Mouse (Mus musculus) G1E (cell line): Measurements from ENCODE around the gene Cd5l.

Experiments used
- CTCF ChIP-seq: IDR thresholded peaks from 2 replicates; pipeline ENCODE4 v1.5.1; 2012; ENCODE audit warnings: low read depth, low read length, inconsistent platforms, mixed read lengths
- GATA1 ChIP-seq: IDR thresholded peaks from 2 replicates; pipeline ENCODE4 v1.6.1; 2012; ENCODE audit warnings: borderline replicate concordance, low read length, inconsistent platforms, mixed read lengths
- GATA2 ChIP-seq: IDR thresholded peaks from 2 replicates; pipeline ENCODE4 v1.6.1; 2012; ENCODE audit warnings: low read depth, low read length, inconsistent platforms, borderline replicate concordance
- POLR2AphosphoS5 ChIP-seq: IDR thresholded peaks from 2 replicates; pipeline ENCODE4 v1.6.1; 2012; ENCODE audit warnings: low read depth, low read length, inconsistent platforms; ENCODE audit not compliant: insufficient replicate concordance
- TAL1 ChIP-seq: conservative IDR thresholded peaks from 2 replicates; pipeline ENCODE4 v1.6.1; 2012; ENCODE audit warnings: low read depth, low read length, inconsistent platforms, mixed read lengths

GRCm38 (mm10) chr3:87376195-87377165, 18.8 kb downstream of the Cd5l start, which contains the start of gene Fcrl1:
- TF ChIP-seq CTCF (no peak), GATA1 (no peak), GATA2 (no peak), TAL1 (no peak), POLR2AphosphoS5 (no peak)
